Mouse (Mus musculus) myocyte (in vitro differentiated cells): ENCODE data around the gene Tbc1d5. TPM values are rescaled to one million over a fixed set of nuclear protein-coding genes. Genes with fewer than 3 reads are reported as not detected.

Experiments used
- H3K27me3 ChIP-seq: one replicate; pipeline ENCODE4 v1.6.1; 2011; ENCODE audit not compliant: control insufficient read depth, insufficient read depth, insufficient read length
- H3K36me3 ChIP-seq: one replicate; pipeline ENCODE4 v1.6.1; 2011; ENCODE audit not compliant: control insufficient read depth, insufficient read depth
- H3K4me2 ChIP-seq: one replicate; pipeline ENCODE4 v1.6.1; 2011; ENCODE audit warnings: low read depth, control low read depth
- H3K4me3 ChIP-seq: one replicate; pipeline ENCODE4 v1.5.1; 2011; ENCODE audit warnings: mild to moderate bottlenecking, control low read depth, moderate library complexity
- H3K79me2 ChIP-seq: one replicate; pipeline ENCODE4 v1.6.1; 2011; ENCODE audit not compliant: control insufficient read depth, insufficient read depth
- H3ac ChIP-seq: one replicate; pipeline ENCODE4 v1.6.1; 2011; ENCODE audit not compliant: control insufficient read depth, insufficient read length
- CEBPB ChIP-seq: IDR thresholded peaks from 2 replicates; pipeline ENCODE4 v1.6.1; 2011; ENCODE audit warnings: mild to moderate bottlenecking, moderate library complexity; ENCODE audit not compliant: poor library complexity, insufficient read depth, severe bottlenecking
- E2F4 ChIP-seq: IDR thresholded peaks from one replicate; pipeline ENCODE4 v1.6.1; 2011; ENCODE audit warnings: mild to moderate bottlenecking, control low read depth, moderate library complexity; ENCODE audit not compliant: insufficient read depth
- MAX ChIP-seq: IDR thresholded peaks from one replicate; pipeline ENCODE4 v1.6.1; 2011; ENCODE audit warnings: low read depth, mild to moderate bottlenecking, control low read depth
- MYOD1 ChIP-seq, 3 experiments: IDR thresholded peaks; one replicate each; pipeline ENCODE4 v1.6.1; 2011; ENCODE audit warnings: control low read depth in 2 of 3, low read depth in 2 of 3, mild to moderate bottlenecking in 2 of 3, moderate library complexity in 1 of 3; ENCODE audit not compliant: insufficient read length in 2 of 3, control insufficient read depth in 1 of 3
- MYOG ChIP-seq, 3 experiments: IDR thresholded peaks; one replicate each; pipeline ENCODE4 v1.6.1; 2011; ENCODE audit warnings: control low read depth in 2 of 3, low read depth in 2 of 3, mild to moderate bottlenecking in 2 of 3; ENCODE audit not compliant: insufficient read length in 2 of 3, control insufficient read depth in 1 of 3, insufficient read depth in 1 of 3
- POLR2A ChIP-seq: IDR thresholded peaks from one replicate; pipeline ENCODE4 v1.6.1; 2011; ENCODE audit warnings: low read depth, mild to moderate bottlenecking, control low read depth, moderate library complexity; ENCODE audit not compliant: insufficient read length
- POLR2AphosphoS2 ChIP-seq: IDR thresholded peaks from one replicate; pipeline ENCODE4 v1.6.1; 2011; ENCODE audit warnings: low read depth, control low read depth; ENCODE audit not compliant: insufficient read length
- REST ChIP-seq: IDR thresholded peaks from one replicate; pipeline ENCODE4 v1.6.1; 2011; ENCODE audit warnings: mild to moderate bottlenecking, control low read depth, moderate library complexity; ENCODE audit not compliant: insufficient read depth, insufficient read length
- SRF ChIP-seq: IDR thresholded peaks from one replicate; pipeline ENCODE4 v1.6.1; 2011; ENCODE audit warnings: low read depth; ENCODE audit not compliant: control insufficient read depth, insufficient read length
- TCF12 ChIP-seq: IDR thresholded peaks from one replicate; pipeline ENCODE4 v1.6.1; 2011; ENCODE audit warnings: mild to moderate bottlenecking, control low read depth; ENCODE audit not compliant: poor library complexity, insufficient read depth, severe bottlenecking
- TCF3 ChIP-seq: IDR thresholded peaks from one replicate; pipeline ENCODE4 v1.6.1; 2011; ENCODE audit warnings: low read depth, control low read depth; ENCODE audit not compliant: insufficient read length
- USF1 ChIP-seq: IDR thresholded peaks from one replicate; pipeline ENCODE4 v1.6.1; 2011; ENCODE audit warnings: low read depth, mild to moderate bottlenecking, control low read depth, moderate library complexity
- polyA plus RNA-seq: library from polyadenylated mRNA; unstranded; fragments of >200 nt; fragmentation: generic; extraction: Trizol; gene quantifications from one replicate; pipeline ENCODE4 v1.2.1, GENCODE M21; 2012; ENCODE audit warnings: missing spikeins

Tbc1d5 gene
- polyA plus RNA-seq, 1 experiment = 6.3 TPM

GRCm38 (mm10) chr17:50803234-50803633, 375.9 kb downstream of the Tbc1d5 start:
- H3ac ChIP-seq = no peak overlapping the region
- no peak overlapping the region for H3K4me2 ChIP-seq
- no peak for TF ChIP-seq REST
- no peak for TF ChIP-seq CEBPB
- no peak for TF ChIP-seq SRF
- TF ChIP-seq POLR2AphosphoS2 = no peak
- no peak for TF ChIP-seq MYOD1 (IDR thresholded peaks at IDR 0.05; ENCODE audit: control insufficient read depth in 1 of 3, insufficient read length in 2 of 3, low read depth in 2 of 3)
- no peak for TF ChIP-seq MAX
- no peak for TF ChIP-seq TCF3
- no peak for TF ChIP-seq E2F4
- no peak for TF ChIP-seq MYOG (IDR thresholded peaks at IDR 0.05; ENCODE audit: control insufficient read depth in 1 of 3, insufficient read depth in 1 of 3, insufficient read length in 2 of 3, low read depth in 2 of 3)
- no peak for TF ChIP-seq POLR2A
- TF ChIP-seq USF1 = no peak
- H3K27me3 ChIP-seq = no peaks in the 10 kb centered on the region
- H3K4me3 ChIP-seq = no peak overlapping the region
- H3K79me2 ChIP-seq = no peaks in the 10 kb centered on the region
- H3K36me3 ChIP-seq = no peaks in the 10 kb centered on the region

DNA sequence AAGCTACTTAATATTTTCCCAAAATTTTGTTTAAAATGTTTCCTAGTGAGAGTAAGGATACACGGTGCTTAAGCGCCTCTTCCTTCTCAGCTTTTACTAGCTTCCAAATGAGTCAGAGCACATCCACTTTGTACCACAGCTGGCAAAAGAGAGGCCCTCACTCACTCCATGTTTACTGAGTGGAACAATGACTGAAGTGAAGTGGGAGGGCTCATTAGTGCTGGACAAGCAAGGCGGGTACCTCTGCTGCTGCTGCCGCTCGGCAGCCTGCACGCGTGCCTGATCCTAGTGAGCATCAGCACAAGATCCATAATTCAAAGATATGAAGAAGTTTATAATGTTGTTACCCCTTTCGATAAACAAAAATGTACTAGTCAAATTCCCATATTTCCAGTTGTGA, 376.8 kb downstream of the Tbc1d5 start:
- H3K4me2 ChIP-seq = no peak overlapping the region
- no peak overlapping the region for H3ac ChIP-seq
- H3K36me3 ChIP-seq = no peaks in the 10 kb centered on the region
- H3K4me3 ChIP-seq = no peak overlapping the region
- TF ChIP-seq MAX = no peak
- TF ChIP-seq TCF3 = no peak
- no peak for TF ChIP-seq POLR2A
- TF ChIP-seq SRF = no peak
- TF ChIP-seq USF1 = no peak
- TF ChIP-seq MYOD1 (IDR thresholded peaks at IDR 0.05; ENCODE audit: control insufficient read depth in 1 of 3, insufficient read length in 2 of 3, low read depth in 2 of 3) = no peak
- no peak for TF ChIP-seq REST
- TF ChIP-seq TCF12 = no peak
- no peak for TF ChIP-seq MYOG (IDR thresholded peaks at IDR 0.05; ENCODE audit: control insufficient read depth in 1 of 3, insufficient read depth in 1 of 3, insufficient read length in 2 of 3, low read depth in 2 of 3)
- no peak for TF ChIP-seq POLR2AphosphoS2
- no peak for TF ChIP-seq CEBPB
- no peak for TF ChIP-seq E2F4
- no peaks in the 10 kb centered on the region for H3K27me3 ChIP-seq
- no peaks in the 10 kb centered on the region for H3K79me2 ChIP-seq

GRCm38 (mm10) chr17:50795445-50796095, 383.6 kb downstream of the Tbc1d5 start:
- H3ac ChIP-seq = no peak overlapping the region
- H3K4me2 ChIP-seq = no peak overlapping the region
- TF ChIP-seq CEBPB (no peak), REST (no peak), TCF3 (no peak), SRF (no peak)
- H3K27me3 ChIP-seq = no peaks in the 10 kb centered on the region
- no peak overlapping the region for H3K4me3 ChIP-seq
- H3K79me2 ChIP-seq = no peaks in the 10 kb centered on the region
- no peaks in the 10 kb centered on the region for H3K36me3 ChIP-seq

DNA sequence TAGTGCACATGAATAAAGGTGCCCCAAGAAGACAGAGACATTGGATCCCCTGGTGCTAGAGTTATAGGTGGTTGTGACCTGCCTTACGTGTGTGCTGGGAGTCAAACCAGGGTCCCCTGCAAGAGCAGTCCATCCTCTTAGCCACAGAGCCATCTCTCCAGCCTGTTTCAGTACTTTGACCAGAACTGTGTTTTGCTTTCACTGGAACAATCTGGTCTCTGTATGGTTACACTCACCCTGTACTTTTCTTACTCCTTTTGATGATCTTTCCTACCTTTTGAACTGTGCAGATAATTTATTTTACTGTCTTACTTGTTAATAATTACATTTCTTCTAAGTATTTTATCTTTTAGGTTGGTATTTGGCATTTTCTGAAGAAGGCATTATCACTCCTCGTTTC, 387.5 kb downstream of the Tbc1d5 start:
- no peak for TF ChIP-seq E2F4
- TF ChIP-seq REST = no peak
- Histone ChIP-seq H3K4me3 (no peak overlapping the region), H3K4me2 (no peak overlapping the region)

DNA sequence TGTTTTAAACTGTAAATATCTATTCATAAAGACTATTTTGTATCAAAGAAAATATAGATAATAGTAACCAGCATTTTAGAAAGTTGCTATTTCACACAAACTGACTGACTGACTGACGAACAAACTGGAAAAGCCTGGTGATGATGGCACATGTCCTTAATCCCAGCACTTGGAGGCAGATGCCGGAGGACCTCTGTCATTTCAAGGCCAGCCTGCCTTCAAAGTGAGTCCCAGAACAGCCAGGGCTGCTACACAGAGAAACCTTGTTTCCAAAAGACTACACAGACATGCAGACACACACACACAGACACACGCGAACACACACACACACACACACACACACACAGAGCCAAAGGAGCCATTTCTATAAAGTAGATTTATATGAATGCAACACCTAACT, 390.3 kb downstream of the Tbc1d5 start:
- no peak overlapping the region for H3ac ChIP-seq
- no peaks in the 10 kb centered on the region for H3K79me2 ChIP-seq
- H3K27me3 ChIP-seq = no peaks in the 10 kb centered on the region
- TF ChIP-seq POLR2A (no peak), E2F4 (no peak), SRF (no peak), TCF12 (no peak), MAX (no peak), MYOG (IDR thresholded peaks at IDR 0.05; ENCODE audit: control insufficient read depth in 1 of 3, insufficient read depth in 1 of 3, insufficient read length in 2 of 3, low read depth in 2 of 3) (no peak)
- no peaks in the 10 kb centered on the region for H3K36me3 ChIP-seq
- H3K4me3 ChIP-seq = no peak overlapping the region
- H3K4me2 ChIP-seq = no peak overlapping the region

More for the DNA sequence above, 387.5 kb downstream of the Tbc1d5 start:
- Histone ChIP-seq H3ac (no peak overlapping the region), H3K36me3 (no peaks in the 10 kb centered on the region), H3K79me2 (no peaks in the 10 kb centered on the region), H3K27me3 (no peaks in the 10 kb centered on the region)
